Mouse (Mus musculus) neural tube, embryonic 15.5 days (tissue): ENCODE measurements at regions not wholly inside any gene's neighbourhood (a gene's known extent, or its start where the extent isn't known, plus 50 kb on each side); places are given as distances from the start of the nearest gene placed in this dataset.

Source experiments
- ATAC-seq: fragments of 200-750 bp; cut with Nextera tagmentation; 2 replicates; pipeline ENCODE4 v1.8.0; 2017; ENCODE audit warnings: mild to moderate bottlenecking, moderate TSS enrichment, moderate library complexity; ENCODE audit not compliant: low FRiP score
- H3K27ac ChIP-seq: fragments of 300-500 bp; sonication (generic); replicated peaks from 2 replicates; pipeline ENCODE4 v1.5.1; 2015; ENCODE audit warnings: mild to moderate bottlenecking, inconsistent platforms
- H3K27me3 ChIP-seq: fragments of 300-500 bp; sonication (generic); replicated peaks from 2 replicates; pipeline ENCODE4 v1.6.1; 2015; ENCODE audit warnings: inconsistent platforms
- H3K36me3 ChIP-seq: fragments of 300-500 bp; sonication (generic); 2 replicates; pipeline ENCODE4 v1.6.1; 2015; ENCODE audit warnings: inconsistent platforms
- H3K4me1 ChIP-seq: fragments of 300-500 bp; sonication (generic); 2 replicates; pipeline ENCODE4 v1.6.1; 2015; ENCODE audit warnings: inconsistent platforms
- H3K4me2 ChIP-seq: fragments of 300-500 bp; sonication (generic); 2 replicates; pipeline ENCODE4 v1.6.1; 2015; ENCODE audit warnings: inconsistent platforms, mild to moderate bottlenecking, moderate library complexity
- H3K4me3 ChIP-seq: fragments of 300-500 bp; sonication (generic); replicated peaks from 2 replicates; pipeline ENCODE4 v1.5.1; 2015; ENCODE audit warnings: mild to moderate bottlenecking, inconsistent platforms
- H3K9ac ChIP-seq: fragments of 300-500 bp; sonication (generic); replicated peaks from 2 replicates; pipeline ENCODE4 v1.6.1; 2015; ENCODE audit warnings: mild to moderate bottlenecking, inconsistent platforms
- H3K9me3 ChIP-seq: fragments of 300-500 bp; sonication (generic); replicated peaks from 2 replicates; pipeline ENCODE4 v1.6.1; 2016; ENCODE audit warnings: inconsistent platforms
- WGBS: fragments of 180-500 bp; shearing (Covaris S2); methylation state at CpG from one replicate; pipeline ENCODE4 v1.1.7; 2015; ENCODE audit warnings: mixed read lengths; 5-methylcytosine and 5-hydroxymethylcytosine counted together

DNA sequence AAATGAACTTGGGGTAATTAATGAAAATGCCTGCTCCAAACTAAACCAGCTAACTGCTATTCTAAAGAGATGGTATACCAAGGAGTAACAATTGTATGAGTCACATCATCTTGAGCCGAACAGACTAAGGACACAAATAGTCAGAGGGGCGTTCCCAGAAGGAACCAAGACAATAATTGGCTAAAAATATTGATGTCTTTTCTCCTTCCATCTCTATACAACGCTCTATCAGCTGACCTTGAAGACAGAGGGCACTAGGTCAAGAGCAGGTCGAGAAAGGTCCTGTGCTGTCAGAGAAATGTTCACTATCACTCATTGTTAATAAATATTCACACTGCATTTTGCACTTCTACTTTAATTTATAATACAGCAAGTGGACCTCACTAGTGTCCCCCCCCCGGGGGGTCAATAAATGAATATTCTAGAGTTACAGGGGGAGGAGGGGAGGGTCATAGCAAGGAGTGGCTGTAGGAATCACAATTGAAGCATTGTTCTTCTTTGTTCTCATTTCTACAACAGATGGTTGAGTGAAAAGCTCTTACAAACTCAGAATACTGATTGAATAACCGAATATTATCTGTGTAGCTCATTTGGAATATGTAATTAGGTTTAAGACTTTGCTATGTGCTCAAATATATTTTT is 851.5 kb downstream of the D3Ertd751e start:
- no peak for ATAC-seq
- H3K27me3 ChIP-seq, result no peaks in the 10 kb centered on the region
- no peaks in the 10 kb centered on the region for H3K4me1 ChIP-seq
- no peak overlapping the region for H3K9ac ChIP-seq
- no peak overlapping the region for H3K4me3 ChIP-seq
- H3K36me3 ChIP-seq, result no peaks in the 10 kb centered on the region
- WGBS, result 71% methylated on average over 6 of the region's 6 CpGs
- H3K27ac ChIP-seq, result no peak overlapping the region
- H3K9me3 ChIP-seq, result no peaks in the 10 kb centered on the region
- H3K4me2 ChIP-seq, result no peak overlapping the region

DNA sequence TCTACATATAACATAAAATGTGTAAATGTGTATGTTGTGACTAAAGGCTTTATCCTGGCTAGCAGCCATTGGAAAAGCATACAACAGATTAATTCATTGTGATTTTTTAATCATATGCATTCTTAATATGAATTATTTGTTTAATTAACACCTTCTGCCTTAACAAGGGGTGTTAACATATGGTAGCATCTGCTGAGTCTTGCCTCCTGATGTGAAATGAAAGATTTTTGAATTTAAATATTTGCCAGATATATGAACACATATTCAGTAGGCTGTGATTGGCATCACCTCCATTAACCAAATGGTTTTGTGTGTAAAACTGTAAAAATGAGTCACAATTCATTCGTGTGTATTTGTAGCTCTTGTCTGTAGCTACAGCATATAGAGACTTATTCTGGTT is 854.3 kb downstream of the D3Ertd751e start:
- H3K9me3 ChIP-seq, result no peaks in the 10 kb centered on the region
- H3K4me1 ChIP-seq, result no peaks in the 10 kb centered on the region
- H3K9ac ChIP-seq, result no peak overlapping the region
- no peak overlapping the region for H3K4me3 ChIP-seq
- WGBS, result 81% methylated on average over 1 of the region's 1 CpGs
- no peak overlapping the region for H3K27ac ChIP-seq
- H3K4me2 ChIP-seq, result no peak overlapping the region
- ATAC-seq, result no peak
- no peaks in the 10 kb centered on the region for H3K36me3 ChIP-seq
- H3K27me3 ChIP-seq, result no peaks in the 10 kb centered on the region
